Mouse (Mus musculus): ENCODE measurements at regions not wholly inside any gene's neighbourhood (a gene's known extent, or its start where the extent isn't known, plus 50 kb on each side); places are given as distances from the start of the nearest gene placed in this dataset.

DNA sequence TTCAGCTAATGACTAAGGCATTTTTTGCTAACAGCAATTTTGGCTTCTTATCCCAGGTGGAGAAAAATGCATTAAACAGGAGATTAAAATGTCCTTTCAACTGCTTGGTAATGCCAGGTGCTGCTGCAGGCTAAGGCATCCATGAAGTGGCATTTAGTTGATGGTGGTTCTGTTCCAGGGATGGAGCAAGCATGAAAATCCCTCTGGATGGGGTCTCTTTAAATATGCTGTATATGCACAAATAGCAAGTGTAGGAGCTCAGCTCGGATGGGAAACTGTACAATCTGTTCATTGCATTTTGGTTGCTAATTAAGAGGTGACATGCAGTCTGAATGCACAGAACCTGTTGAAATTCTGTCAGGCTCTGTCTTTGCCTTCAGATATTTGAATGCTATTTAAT, 723.0 kb upstream of the Mef2c start:
- DNase-seq (ENCODE audit: low spot score in 2 of 2): peak in 1 of 2 experiments; percentile 5
